Mouse (Mus musculus): ENCODE results near the gene Ccnd2.
A peak's percentile ranks its signal among the peaks of the same experiment; 100 is the strongest.

Gene Ccnd2

GRCm38 (mm10) chr6:127107413-127107812 lies 44.6 kb downstream of the Ccnd2 start:
- no peak for DNase-seq (ENCODE audit: low spot score)

- no peak for DNase-seq (ENCODE audit: low spot score)
Observed at GRCm38 (mm10) chr6:127106726-127107125, 45.3 kb downstream of the Ccnd2 start.

- DNase-seq (ENCODE audit: low spot score) = no peak
Observed at GRCm38 (mm10) chr6:127106189-127106588, 45.8 kb downstream of the Ccnd2 start.

- peak; percentile 31 for DNase-seq (ENCODE audit: low spot score)
Observed at GRCm38 (mm10) chr6:127105107-127105506, 46.9 kb downstream of the Ccnd2 start.

- no peak for DNase-seq (ENCODE audit: low spot score)
Observed at GRCm38 (mm10) chr6:127104396-127105029, 47.5 kb downstream of the Ccnd2 start.

- no peak for DNase-seq (ENCODE audit: low spot score)
Observed at GRCm38 (mm10) chr6:127103506-127104275, 48.3 kb downstream of the Ccnd2 start.

GRCm38 (mm10) chr6:127094565-127094964 lies 57.4 kb downstream of the Ccnd2 start:
- no peak for DNase-seq (ENCODE audit: low spot score)

GRCm38 (mm10) chr6:127086739-127087138 lies 65.3 kb downstream of the Ccnd2 start:
- peak; percentile 29 for DNase-seq (ENCODE audit: low spot score)

- no peak for DNase-seq (ENCODE audit: low spot score)
Observed at GRCm38 (mm10) chr6:127081820-127082219, 70.2 kb downstream of the Ccnd2 start.

GRCm38 (mm10) chr6:127079867-127080731 lies 71.9 kb downstream of the Ccnd2 start:
- DNase-seq (ENCODE audit: low spot score) = peak; percentile 43
